Comparison of ENCODE assay signal across 8 mouse cellular contexts in the genomic region with DNA sequence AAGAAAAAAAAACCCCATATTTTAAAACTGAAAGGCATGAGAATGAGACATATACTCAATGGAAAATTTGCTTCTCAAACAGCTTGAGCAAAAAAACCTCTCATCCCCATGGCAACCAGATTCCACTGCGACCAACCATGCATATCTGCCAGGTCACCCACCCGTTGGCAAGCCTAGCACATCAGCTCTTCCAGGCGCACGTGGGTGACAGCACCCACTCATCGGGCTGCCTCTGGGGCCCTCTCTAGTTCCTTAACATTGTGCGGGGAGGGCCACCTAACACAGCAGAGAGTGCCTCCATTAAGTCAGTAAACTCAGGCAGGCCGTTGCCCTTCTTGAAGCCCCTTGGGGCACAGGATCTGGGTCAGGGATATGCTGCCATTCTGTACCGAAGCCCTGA. TPM values are rescaled to one million over a fixed set of nuclear protein-coding genes. Genes with fewer than 3 reads are reported as not detected.
DNase-seq lines count a peak whose midpoint lies in the region; ATAC-seq and TF ChIP-seq lines count a peak whose summit lies in the region.

No protein-coding gene starts in this region.

- H3K9ac ChIP-seq in midbrain, embryonic 15.5 days, result no peak overlapping the region

- DNase-seq in adrenal gland, postnatal 10 days, result peak; percentile 8
- DNase-seq in adrenal gland, postnatal 4 days (ENCODE audit: low spot score in 2 of 2), result no peak
- peak; percentile 43 to 58 for DNase-seq in adrenal gland, postnatal 36 days
- DNase-seq in kidney, postnatal 36 days, result peak; percentile 64 to 77
- no peak for DNase-seq in lung, postnatal 36 days
- DNase-seq in lung, adult 2 months, result no peak
- DNase-seq in testis, postnatal 10 days (ENCODE audit: low spot score), result no peak

- H3K27me3 ChIP-seq in midbrain, embryonic 15.5 days (replicated peaks), result no peaks in the 10 kb centered on the region

- H3K9me3 ChIP-seq in midbrain, embryonic 15.5 days, result no peaks in the 10 kb centered on the region

- no peak overlapping the region for H3K4me3 ChIP-seq in midbrain, embryonic 15.5 days
- H3K4me3 ChIP-seq in lung, adult 2 months (replicated peaks; ENCODE audit: extremely low read depth, low read depth, low read length), result no peak overlapping the region

- WGBS in midbrain, embryonic 15.5 days, result 42% methylated on average over 8 of the region's 8 CpGs
- WGBS in lung, adult 2 months, result 54% methylated on average over 8 of the region's 8 CpGs

- no peak overlapping the region for H3K4me2 ChIP-seq in midbrain, embryonic 15.5 days

- TF ChIP-seq POLR2A in lung, adult 2 months (IDR thresholded peaks at IDR 0.05; ENCODE audit: borderline replicate concordance, extremely low read depth, low read depth, low read length), result no peak

- TF ChIP-seq CTCF in lung, adult 2 months (IDR thresholded peaks at IDR 0.05; ENCODE audit: insufficient read depth, low read length), result no peak

- H3K27ac ChIP-seq in midbrain, embryonic 15.5 days, result peak overlapping the region; percentile 62

- peaks cover 7% of the 10 kb centered on the region; the same call in 1 of the 2 replicates for H3K4me1 ChIP-seq in midbrain, embryonic 15.5 days
- 0 out of 2 replicates have a peak, but pooled peaks cover 2% of the 10 kb centered on the region for H3K4me1 ChIP-seq in lung, adult 2 months (ENCODE audit: control insufficient read depth, insufficient read depth, low read length)

- peak; percentile 69; the same call in 1 of the 2 replicates for ATAC-seq in midbrain, embryonic 15.5 days (replicated peaks)

- no peaks in the 10 kb centered on the region for H3K36me3 ChIP-seq in midbrain, embryonic 15.5 days (replicated peaks)

RNA-seq across cellular contexts. Expression of gene Chrna1, which starts 24.9 kb away (rescaled TPM):
- 1 to 10 TPM in 1 of 2 experiments, under 1 TPM in 1; 0.39 to 1.6 TPM for total RNA-seq in adrenal gland, postnatal 10 days (2021)
- under 1 TPM; 0.56 to 0.87 TPM for total RNA-seq in adrenal gland, postnatal 4 days (2021)
- not detected for total RNA-seq in adrenal gland, postnatal 36 days (2021)
- polyA plus RNA-seq in midbrain, embryonic 15.5 days (2015; fragmentation: Nextera tagmentation; extraction: Ambion mirVana), result 0.18 and 0.24 TPM in 2 replicates
- polyA plus RNA-seq in lung, adult 2 months (2012; rRNA removed), result 0.66 TPM in 1 of 2 replicates, not detected in the other

Comparison
In these comparisons a context has a peak if more than half of its experiments do, and no peak if none do; other contexts are left out.
1. DNase-seq: peak in adrenal gland, postnatal 10 days (single experiment), adrenal gland, postnatal 36 days (2 of 2) and kidney, postnatal 36 days (2 of 2); none in adrenal gland, postnatal 4 days (0 of 2), lung, postnatal 36 days (single experiment), lung, adult 2 months (single experiment) and testis, postnatal 10 days (single experiment).